Mouse (Mus musculus) monocyte, adult 2 months (primary cell): ENCODE data around the gene Thap8.
"Not testable (repeated sequence)": the region's sequence is repeated elsewhere in the genome, so short reads cannot be mapped to it uniquely, and the experiment has no call there.

ENCODE experiments used
- DNase-seq, 2 experiments: peaks; one replicate each; pipeline ENCODE4 v3.0.0; 2022; ENCODE audit warnings: low spot score in 2 of 2, low read depth in 1 of 2

Gene Thap8

DNA sequence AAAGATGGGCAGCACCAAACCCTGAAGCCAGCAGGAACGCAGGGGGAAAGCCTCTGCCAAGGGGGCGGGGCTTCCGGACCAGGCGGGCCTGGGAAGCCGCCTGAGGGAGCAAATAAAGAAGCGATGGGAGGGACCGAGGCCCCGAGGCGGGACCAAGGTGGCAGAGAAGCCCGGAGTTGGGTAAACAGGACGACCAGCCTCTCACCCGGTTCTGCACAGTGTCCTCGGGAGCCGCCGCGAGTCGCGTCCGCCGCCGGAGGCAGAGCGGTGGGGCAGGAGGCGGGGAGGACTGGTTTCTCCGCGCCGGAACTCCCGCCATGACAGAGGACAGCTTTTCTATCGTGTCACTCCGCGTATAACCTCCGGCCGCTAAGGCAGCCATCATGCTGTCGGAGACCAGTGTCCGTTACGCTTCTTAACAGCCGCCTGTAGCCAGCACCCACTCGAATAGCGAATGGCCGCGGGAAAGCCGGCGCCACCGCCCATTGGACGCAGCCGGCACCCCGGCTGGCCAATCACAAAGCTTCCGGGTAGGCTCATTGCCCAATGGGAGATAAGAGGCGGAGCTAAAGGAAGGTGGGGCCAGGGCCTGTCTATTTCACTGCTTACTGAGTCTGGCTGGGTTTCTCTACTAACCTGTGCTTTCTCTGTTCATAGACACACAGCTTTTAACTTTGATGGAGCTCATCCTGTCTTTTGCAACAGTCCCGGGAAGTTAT lies at the start of gene Thap8, which contains the start of gene Wdr62:
Thap8 (plus strand) TSS at position 144 of the 719 bp plus-strand sequence.
Wdr62 (minus strand) TSS at position 469 of the 719 bp plus-strand sequence.
- peak; percentile 82 to 83 for DNase-seq

DNA sequence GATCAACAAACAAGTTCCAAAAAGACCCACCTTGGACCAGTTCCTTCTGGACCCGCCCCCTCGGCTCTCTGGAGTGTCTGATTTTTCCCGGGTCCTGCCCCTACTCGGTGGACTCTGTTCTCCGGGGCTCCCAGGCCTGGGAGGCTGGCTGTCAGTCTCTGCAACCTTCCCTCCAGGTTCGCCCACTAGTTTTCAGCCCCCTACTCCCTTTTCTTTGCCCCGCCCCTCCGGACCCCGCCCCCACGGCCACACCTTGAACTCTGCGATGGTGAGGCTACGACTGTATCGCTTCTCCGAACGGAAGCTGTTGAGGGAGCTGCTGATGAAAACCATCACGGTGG lies 48.6 kb upstream of the Thap8 start:
- no peak for DNase-seq

GRCm38 (mm10) chr7:30231669-30232454 lies 48.0 kb upstream of the Thap8 start, which contains the start of the genes Polr2i and Tbcb:
Gene Polr2i (plus strand): TSS chr7:30231948.
Gene Tbcb (minus strand): TSS chr7:30232272.
- DNase-seq = peak; percentile 92 to 93

GRCm38 (mm10) chr7:30232631-30233148 lies 47.2 kb upstream of the Thap8 start:
- peak; percentile 5 to 25 for DNase-seq

GRCm38 (mm10) chr7:30233387-30233786 lies 46.5 kb upstream of the Thap8 start:
- no peak for DNase-seq

DNA sequence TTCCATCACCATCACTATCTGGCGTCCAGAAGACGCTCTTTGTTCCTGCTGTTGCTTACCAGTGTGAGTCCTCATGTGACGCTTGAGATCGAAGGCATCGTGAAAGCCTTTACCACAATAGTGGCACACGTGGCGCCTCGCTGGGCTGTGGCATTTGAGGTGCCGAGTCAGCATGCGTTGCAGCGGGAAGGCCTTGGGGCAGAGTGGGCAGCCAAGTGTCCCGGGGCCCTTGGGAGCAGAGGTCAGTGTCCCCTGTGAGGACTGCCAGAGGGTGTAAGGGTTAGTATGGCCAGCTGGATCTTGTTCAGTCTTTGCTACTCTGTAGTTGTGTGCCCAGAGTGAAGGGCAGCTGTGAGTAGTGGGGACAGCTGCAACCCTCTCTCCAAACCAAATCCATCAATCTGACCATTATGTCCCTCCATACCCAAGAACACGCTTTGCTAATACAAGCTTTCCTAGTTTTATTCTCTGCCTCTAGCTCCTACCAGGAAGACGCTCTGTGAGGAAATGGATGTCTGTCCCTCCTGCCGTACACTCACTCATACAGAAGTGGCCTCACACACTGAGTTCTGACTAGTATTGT lies 45.5 kb upstream of the Thap8 start:
- DNase-seq = no peak

DNA sequence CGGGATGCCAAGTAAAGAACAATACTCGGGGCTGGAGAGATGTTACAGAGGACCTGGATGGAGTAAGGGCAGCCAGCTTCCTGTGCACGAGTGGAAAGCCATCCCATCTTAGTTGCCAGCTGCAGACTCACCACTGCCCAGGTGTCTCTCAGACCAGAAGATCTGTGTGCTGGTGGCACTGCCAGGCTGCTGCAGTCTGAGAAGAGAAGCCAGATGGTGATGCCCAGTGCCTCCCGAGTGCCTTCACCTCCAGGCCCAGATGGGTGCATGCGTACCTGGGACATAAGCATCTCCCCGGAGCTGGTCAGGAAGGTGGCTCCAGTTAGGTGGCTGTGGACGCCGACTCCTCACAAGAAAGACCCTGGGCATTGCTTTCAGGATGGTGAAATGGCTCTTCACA lies 44.8 kb upstream of the Thap8 start:
- DNase-seq = no peak

DNA sequence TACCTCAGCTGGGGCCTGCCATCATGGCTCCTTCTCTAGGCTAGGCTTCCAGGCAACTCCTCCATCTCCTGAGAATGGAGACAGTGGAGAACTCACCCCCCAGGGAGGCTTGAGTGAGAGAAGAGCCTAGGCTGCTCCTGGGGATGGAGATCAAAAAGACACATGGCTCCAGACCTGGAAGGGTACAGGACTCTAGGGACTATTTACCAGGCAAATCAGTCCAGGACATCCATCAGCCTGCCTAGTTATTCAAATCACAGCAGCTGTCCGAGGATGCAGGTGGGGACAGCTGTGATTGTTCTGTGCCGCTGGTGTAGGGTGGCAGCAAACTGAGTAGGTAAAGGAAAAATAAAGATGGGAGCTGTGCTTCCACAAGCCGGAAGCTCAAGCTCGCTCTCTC lies 44.3 kb upstream of the Thap8 start, which contains the start of gene Ovol3:
Ovol3 (minus strand) TSS at position 101 of the 400 bp plus-strand sequence.
- no peak for DNase-seq

DNA sequence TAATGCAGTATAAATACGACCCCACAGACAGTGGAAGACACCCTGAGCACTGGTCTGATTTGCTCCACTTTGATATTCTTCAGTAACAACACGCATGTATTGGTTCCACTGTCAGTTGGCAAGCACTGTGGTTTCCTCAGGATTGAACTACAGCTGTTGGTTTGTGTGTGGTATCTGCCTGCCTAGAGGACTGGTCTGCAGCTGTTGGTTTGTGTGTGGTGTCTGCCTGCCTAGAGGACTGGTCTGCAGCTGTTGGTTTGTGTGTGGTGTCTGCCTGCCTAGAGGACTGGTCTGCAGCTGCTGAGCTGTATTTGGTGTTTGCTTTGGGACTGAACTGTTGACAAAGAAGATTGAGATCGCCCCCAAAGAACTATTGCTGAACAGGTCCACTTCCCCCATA lies 42.5 kb upstream of the Thap8 start:
- DNase-seq = not testable (repeated sequence)

DNA sequence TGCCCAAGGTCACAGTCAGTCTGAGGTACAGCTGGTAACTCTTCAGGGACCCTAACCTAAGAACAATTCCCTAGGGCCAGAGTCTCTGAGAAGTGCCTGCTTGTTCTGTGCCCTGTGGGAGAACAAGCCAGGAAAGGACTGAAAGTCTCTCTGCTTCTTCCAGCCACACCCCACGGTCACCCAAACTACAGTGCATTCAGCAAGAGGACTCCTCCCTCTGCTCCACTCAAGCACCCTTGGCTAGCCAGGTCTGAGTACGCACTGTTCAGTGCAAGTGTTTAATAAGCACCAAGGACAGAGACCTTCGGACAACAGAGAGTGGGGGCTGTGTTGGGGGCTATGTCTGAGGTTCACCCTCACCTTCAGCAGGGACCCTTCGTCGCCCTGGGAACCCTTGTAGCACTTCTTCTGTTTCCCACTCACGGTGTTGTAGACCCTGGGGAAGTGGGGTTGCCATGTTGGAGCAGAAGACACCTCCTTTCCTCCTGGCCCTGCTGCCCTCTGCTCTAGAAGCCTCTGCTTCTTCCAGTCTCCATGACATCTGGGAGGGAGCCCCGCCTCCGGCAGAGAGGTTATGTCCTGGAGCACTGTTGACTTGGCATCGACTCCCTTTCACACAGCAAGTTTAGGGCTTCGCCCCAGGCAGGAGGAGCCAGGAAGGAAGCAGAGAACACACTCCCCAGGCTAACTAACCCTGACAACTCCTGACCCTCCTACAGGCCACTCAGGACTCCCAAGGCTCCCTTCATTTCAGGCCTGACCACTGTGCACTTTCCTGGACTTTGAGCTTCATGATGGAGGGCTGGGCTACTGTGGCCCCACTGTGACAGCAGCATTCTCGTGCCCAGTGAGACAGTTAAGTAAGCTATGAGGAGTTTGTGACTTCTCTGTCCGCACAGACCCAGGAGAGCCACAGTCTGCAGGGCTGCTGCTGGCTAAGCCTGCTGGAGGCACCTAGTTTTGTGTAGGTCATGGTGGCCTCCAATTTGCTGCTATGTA lies 27.6 kb upstream of the Thap8 start:
- no peak for DNase-seq

DNA sequence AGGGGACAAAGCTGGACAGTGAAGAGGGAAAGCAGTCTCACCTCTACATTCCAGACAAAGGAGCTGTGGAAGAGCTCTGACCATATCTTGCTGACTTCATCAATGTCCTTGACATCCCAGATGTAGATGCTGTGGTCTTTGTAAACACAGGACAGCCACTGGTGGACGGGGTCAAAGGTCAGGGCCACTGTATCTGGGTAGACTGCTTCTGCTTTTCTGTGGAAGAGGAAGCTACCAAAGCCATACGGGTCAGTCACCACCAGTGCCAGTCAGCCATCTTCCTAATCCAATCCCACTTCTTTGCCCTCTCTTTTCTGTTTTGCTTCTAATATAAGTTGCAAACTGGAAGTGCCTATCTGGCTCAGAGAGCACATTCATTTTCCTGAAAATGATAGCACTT lies 14.9 kb upstream of the Thap8 start:
- peak; percentile 20 to 35 for DNase-seq

DNA sequence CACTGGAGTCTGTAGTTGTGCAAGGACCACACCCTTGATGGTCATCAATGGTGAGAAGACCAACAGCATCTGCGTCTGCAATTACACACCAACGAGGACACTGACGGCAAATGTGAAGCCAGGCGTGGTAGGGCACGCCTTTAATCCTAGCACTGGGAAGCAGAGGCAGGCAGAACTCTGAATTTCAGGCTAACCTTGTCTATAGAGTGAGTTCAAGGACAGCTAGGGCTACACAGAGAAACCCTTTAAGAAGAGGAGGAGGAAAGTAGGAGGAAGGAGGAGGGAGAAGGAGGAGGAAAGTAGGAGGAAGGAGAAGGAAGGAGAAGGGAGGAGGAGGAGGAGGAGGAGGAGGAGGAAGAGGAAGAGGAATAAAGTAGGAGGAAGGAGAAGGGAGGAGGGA lies 14.4 kb upstream of the Thap8 start:
- DNase-seq = no peak

GRCm38 (mm10) chr7:30265935-30266334 lies 14.0 kb upstream of the Thap8 start:
- DNase-seq = no peak

DNA sequence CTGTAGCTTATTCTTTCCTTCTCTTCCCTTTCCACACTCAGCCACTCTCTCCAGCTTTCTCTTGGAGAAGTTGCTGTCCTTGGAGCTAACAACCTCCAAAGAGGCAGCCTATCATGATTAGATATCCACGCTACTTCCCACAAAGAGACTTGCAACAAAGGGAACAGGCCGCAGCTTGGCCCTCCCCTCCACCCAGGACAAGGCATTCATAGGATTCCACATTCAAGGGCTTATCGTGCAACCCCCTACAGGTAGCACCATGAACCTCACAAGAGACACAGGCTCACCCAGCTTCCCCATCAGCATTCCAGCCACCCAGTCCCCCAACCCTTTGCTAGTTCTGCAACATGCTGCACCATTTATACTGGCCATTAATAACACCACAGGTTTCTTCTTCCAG lies 13.1 kb upstream of the Thap8 start:
- DNase-seq = no peak

DNA sequence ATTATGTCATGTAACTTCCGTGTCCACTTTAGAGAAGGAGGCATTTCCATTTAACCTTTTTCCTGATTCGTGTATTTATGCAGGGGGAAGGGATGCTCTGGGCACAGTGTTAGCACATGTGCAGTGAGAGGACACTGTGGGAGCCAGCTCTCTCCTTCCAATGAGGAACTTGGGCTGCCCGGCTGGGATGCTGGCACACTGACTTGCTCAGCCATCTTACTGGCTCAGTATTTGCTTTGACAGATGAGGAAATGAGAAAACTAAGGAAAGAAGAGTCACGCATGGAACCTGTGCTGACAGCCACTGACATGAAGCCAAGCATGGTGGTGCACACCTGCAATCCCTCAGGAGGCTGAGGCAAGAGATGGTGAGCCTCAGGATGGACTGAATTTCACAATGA lies 10.3 kb upstream of the Thap8 start:
- DNase-seq = no peak

GRCm38 (mm10) chr7:30274383-30274782 lies 5.5 kb upstream of the Thap8 start:
- no peak for DNase-seq

- no peak for DNase-seq
Observed at GRCm38 (mm10) chr7:30278911-30279310, 983 bp upstream of the Thap8 start.

GRCm38 (mm10) chr7:30279536-30279935 lies 358 bp upstream of the Thap8 start:
- no peak for DNase-seq

- peak; percentile 69 to 83 for DNase-seq
Observed at GRCm38 (mm10) chr7:30280670-30281138, 810 bp downstream of the Thap8 start.

GRCm38 (mm10) chr7:30281522-30281921 lies 1.6 kb downstream of the Thap8 start:
- no peak for DNase-seq
